Mouse (Mus musculus) bone marrow macrophage, adult 2 months (primary cell): Measurements from ENCODE around the gene Ndufaf3.

Experiments
- CTCF ChIP-seq: IDR thresholded peaks from 2 replicates; pipeline ENCODE4 v1.5.1; 2012; ENCODE audit warnings: low read depth, mild to moderate bottlenecking, low read length, moderate library complexity
- POLR2A ChIP-seq: IDR thresholded peaks from 2 replicates; pipeline ENCODE4 v1.6.1; 2012; ENCODE audit warnings: mild to moderate bottlenecking, low read depth, low read length, borderline replicate concordance

DNA sequence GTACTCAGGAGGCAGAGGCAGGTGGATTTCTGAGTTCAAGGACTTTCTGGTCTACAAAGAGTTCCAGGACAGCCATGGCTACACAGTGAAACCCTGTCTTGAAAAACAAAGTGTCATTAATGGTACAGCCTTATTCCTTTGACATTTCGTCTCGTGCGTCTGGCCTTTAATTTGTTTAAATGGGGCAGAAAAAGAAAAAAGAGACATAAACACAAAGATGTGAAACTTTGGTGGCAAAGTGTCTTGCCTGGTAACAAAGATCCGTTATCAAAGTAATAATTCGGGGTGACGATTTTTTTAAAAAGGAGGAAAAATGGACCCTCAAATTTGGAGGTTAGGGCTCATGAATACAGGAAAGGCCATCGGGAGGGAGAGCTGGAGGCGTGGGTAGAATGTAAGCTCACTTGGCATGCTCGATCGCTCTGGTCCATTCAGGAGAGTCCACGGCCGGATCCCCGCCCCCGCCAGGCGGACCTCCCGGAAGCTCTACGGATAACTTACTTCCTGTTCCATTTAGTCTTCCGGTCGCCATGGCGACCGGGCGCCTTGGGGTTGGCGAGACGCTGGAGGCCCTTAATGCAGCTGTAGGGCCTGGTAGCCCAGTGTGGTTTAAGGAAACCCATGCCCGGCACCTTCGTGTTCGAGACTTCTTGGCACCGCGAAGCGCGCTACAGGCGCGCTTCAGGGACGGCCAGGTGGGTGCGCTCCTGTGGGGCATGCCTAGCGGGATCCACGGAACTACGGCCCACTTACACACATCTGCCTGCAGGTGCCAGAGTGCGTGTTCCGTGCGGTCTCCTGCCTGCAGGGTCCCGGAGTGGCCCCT, 2.4 kb upstream of the Ndufaf3 start, which contains the start of gene Dalrd3:
- TF ChIP-seq CTCF (no peak), POLR2A (no peak)
